10 mouse cellular contexts compared by ENCODE assay signal in genomic region chr2:53501657-53502274, GRCm38 (mm10).
A peak's percentile ranks its signal among the peaks of the same experiment; 100 is the strongest.
DNase-seq lines count a peak whose midpoint lies in the region; ATAC-seq lines count a peak whose summit lies in the region.
"Had no signal": no experiment of that assay in that cellular context is flagged by ENCODE, and none has a peak within 500 bp of the region (broad histone marks: within the 10 kb centered on the region; RNA-seq: fewer than 3 reads in every experiment).

No protein-coding gene starts in this region.

- no peak overlapping the region; the same call in 1 of the 2 replicates for H3K4me3 ChIP-seq in forebrain, embryonic 11.5 days (ENCODE audit: low read depth, low read length)
- H3K4me3 ChIP-seq in neural tube, embryonic 13.5 days = peak overlapping the region; percentile 17
- H3K4me3 ChIP-seq: liver, embryonic 15.5 days had no signal

- peaks cover 4% of the 10 kb centered on the region; the same call in 1 of the 2 replicates for H3K4me1 ChIP-seq in forebrain, embryonic 11.5 days (replicated peaks; ENCODE audit: control insufficient read depth, insufficient read depth, low read length)
- H3K4me1 ChIP-seq in neural tube, embryonic 13.5 days (replicated peaks) = peaks cover 6% of the 10 kb centered on the region
- H3K4me1 ChIP-seq: liver, embryonic 15.5 days had no signal

- WGBS in forebrain, embryonic 11.5 days = 31% methylated on average over 14 of the region's 14 CpGs
- 37% methylated on average over 14 of the region's 14 CpGs for WGBS in neural tube, embryonic 13.5 days

- no peaks in the 10 kb centered on the region for H3K27me3 ChIP-seq in forebrain, embryonic 11.5 days (ENCODE audit: control insufficient read depth, insufficient read depth, low read length)
- H3K27me3 ChIP-seq in neural tube, embryonic 13.5 days = no peaks in the 10 kb centered on the region
- H3K27me3 ChIP-seq: liver, embryonic 15.5 days; Patski had no signal

- H3K9me3 ChIP-seq in forebrain, embryonic 11.5 days (ENCODE audit: control insufficient read depth, low read length) = no peaks in the 10 kb centered on the region
- H3K9me3 ChIP-seq in neural tube, embryonic 13.5 days = no peaks in the 10 kb centered on the region
- H3K9me3 ChIP-seq: liver, embryonic 15.5 days had no signal

- H3K36me3 ChIP-seq in forebrain, embryonic 11.5 days (ENCODE audit: control insufficient read depth, insufficient read depth, low read length) = no peaks in the 10 kb centered on the region
- no peaks in the 10 kb centered on the region for H3K36me3 ChIP-seq in neural tube, embryonic 13.5 days
- H3K36me3 ChIP-seq: liver, embryonic 15.5 days had no signal

- H3K9ac ChIP-seq in forebrain, embryonic 11.5 days (ENCODE audit: low read length) = 0 out of 2 replicates have a peak overlapping the region, but pooled peaks have one; percentile 12
- H3K9ac ChIP-seq in neural tube, embryonic 13.5 days = peak overlapping the region; percentile 23; the same call in 1 of the 2 replicates
- H3K9ac ChIP-seq: liver, embryonic 15.5 days had no signal

- no peak for DNase-seq in frontal cortex, postnatal 25 days (ENCODE audit: low spot score in 2 of 2)
- no peak for DNase-seq in forebrain, embryonic 11.5 days (ENCODE audit: low spot score)
- DNase-seq in layer of hippocampus, adult 18-20 months (ENCODE audit: low spot score in 2 of 2) = peak; percentile 4 to 34
- DNase-seq in gastrocnemius, adult 8-10 months (ENCODE audit: low spot score in 2 of 2) = no peak
- no peak for DNase-seq in spleen, postnatal 36 days (ENCODE audit: low spot score in 2 of 2)

- peak; percentile 80 for ATAC-seq in frontal cortex, adult (ENCODE audit: low TSS enrichment)
- ATAC-seq in forebrain, embryonic 11.5 days (replicated peaks; ENCODE audit: low FRiP score) = peak; percentile 77
- ATAC-seq in neural tube, embryonic 13.5 days (ENCODE audit: low read depth) = peak; percentile 80
- ATAC-seq in megakaryocyte, adult 5-6 weeks (ENCODE audit: poor library complexity, severe bottlenecking) = no peak
- ATAC-seq: Patski had no signal

- H3K27ac ChIP-seq in forebrain, embryonic 11.5 days (ENCODE audit: low read depth, low read length) = no peak overlapping the region
- peak overlapping the region; percentile 55; the same call in 1 of the 2 replicates for H3K27ac ChIP-seq in neural tube, embryonic 13.5 days (replicated peaks)
- H3K27ac ChIP-seq: liver, embryonic 15.5 days had no signal

- H3K4me2 ChIP-seq in forebrain, embryonic 11.5 days (ENCODE audit: low read depth, low read length, severe bottlenecking) = peak overlapping the region; percentile 26; the same call in 1 of the 2 replicates
- H3K4me2 ChIP-seq in neural tube, embryonic 13.5 days = peak overlapping the region; percentile 50
- H3K4me2 ChIP-seq: liver, embryonic 15.5 days had no signal

Comparison
In these comparisons a context has a peak if more than half of its experiments do, and no peak if none do; other contexts are left out.
1. DNase-seq: peak in layer of hippocampus, adult 18-20 months (2 of 2); none in frontal cortex, postnatal 25 days (0 of 2), forebrain, embryonic 11.5 days (single experiment), gastrocnemius, adult 8-10 months (0 of 2) and spleen, postnatal 36 days (0 of 2).